Mouse (Mus musculus) c-Kit-positive CD71-positive TER-119-positive erythroid progenitor cells, embryonic 14.5 days (primary cell): ENCODE results near the gene Sdc3.
A peak's percentile ranks its signal among the peaks of the same experiment; 100 is the strongest.

Experiments used
- DNase-seq: peaks from one replicate; pipeline ENCODE4 v3.0.0-alpha.2; 2013; ENCODE audit warnings: low spot score

The Sdc3 gene

DNA sequence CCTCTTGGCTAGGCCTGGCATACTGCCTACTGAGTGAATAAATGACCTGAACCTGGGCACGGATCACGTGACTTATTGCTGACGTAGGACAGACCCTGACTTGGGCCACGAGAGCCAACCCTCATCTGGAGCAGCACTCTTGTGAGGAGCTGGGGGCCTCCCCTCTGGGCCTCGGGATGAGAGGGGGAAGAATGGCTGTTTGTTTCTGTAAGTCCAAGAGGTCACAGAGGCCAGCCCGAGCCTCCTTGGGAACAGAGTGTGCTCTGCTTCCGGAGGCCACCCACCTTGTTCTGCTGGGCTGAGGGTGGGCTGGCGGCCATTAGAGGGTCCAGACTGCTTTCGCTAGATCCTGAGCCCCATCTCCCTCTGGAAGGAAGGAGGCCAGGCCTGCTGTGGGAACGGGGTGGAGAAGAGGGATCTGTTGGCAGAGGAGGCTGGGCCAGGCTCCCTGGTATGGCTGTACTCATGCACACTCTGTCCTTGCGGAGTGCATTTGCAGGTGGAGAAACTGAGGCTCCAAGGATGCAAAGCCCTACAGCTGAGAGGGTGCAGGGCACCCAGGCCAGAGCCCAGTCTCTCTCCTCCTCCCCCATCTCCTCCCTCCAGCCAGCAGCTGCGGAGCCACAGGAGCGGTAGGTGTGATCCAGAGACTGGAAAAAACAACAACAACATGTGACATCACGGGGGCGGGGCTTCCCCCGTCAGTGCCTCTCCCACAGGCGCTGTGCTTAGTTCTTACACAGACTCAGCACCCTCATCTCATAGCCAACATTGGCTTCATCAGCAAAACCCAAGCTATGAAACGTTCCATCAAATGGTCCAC lies 36.7 kb downstream of the Sdc3 start:
- DNase-seq: peak; percentile 4

DNA sequence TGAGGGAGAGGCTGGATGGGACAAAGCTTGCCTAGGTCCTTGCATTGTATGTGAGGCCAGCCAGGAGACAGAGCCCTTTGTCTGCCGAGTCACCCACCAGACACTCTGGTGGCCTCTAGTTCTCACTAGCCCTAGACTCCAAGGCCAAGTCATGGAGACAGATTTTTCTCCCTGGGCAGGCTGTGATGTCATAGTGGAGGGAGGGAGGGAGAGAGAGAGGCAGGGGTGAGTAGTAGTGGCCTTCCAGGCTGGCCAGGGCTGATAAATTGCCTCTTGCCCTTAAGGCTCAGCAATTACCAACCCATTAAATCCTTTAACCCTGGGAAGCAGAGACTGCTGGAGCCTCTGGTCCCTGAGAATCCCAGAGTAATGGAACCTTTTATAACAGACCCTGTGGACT lies 41.8 kb downstream of the Sdc3 start:
- no peak for DNase-seq

DNA sequence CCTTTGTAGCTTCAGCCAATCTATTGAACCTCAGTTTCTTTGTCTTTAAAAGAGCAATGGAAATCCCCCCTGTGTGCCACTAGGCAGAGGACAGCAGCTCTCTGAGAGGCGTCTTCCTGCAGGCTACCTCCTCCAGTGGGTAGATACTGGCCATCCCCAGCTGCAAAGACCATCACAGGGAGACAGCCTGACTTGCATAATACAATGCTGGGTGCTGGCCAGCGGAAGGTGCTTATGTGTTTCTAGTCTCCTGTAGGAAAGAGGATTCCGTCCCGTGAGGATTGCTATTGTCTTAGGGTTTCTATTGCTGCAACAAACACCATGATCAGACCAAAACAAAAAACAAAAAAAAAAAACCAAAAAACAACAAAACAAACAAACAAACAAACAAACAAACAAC lies 43.2 kb downstream of the Sdc3 start:
- DNase-seq: no peak

DNA sequence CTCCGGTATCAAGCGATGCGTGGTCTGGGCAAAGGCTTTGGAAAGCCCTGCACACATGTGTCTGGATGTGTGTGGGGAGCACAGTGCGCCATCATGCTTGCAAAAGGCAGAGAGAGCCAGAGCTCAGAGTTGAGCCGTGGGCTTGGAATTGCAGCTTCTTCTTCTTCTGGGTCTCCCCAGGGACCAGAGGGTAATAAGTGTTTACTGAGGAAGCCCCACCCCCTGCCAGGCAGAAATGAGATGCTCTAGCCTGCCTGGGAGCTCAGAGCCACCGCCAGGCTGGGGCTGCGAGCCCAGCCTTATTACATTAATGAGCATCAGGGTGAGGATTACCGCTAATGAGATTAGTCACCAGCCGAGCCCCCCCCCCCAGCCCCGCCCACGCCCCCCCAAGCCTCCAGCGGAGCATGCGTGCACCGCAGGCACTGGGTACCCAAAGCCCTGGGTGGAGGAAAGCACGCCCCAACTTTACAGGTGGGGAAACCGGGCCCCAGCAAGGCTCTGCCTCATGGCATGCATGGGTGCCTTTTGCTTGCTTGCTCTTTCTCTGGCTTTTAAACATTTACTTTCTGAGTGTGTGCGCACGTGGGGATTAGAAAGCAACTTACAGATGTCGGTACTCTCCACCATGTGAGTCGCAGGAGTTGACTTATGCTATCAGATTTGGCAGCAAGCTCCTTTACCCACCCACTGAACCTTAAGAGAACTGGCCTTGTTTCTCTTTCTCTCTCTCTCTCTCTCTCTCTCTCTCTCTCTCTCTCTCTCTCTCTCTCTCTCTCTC lies 44.1 kb downstream of the Sdc3 start:
- DNase-seq: no peak

DNA sequence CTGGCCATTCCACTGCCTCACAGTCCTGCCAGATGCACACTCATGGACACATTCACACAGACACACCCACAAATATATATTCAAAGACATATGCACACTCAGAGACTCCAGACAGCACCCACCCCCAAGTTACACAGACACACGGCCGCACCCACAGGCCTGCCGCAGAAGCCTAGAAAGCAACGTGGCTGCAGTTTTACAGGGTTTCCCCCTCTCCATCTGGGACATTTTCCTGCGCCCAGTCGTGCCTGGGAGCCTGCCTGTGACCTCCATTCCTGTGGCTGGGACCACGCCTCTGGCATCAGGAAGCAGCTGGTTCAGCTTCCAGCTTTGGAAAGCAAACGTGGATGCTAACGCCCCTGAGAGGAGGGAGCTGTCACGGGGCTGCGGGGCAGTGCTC lies 46.2 kb downstream of the Sdc3 start:
- DNase-seq: no peak

DNA sequence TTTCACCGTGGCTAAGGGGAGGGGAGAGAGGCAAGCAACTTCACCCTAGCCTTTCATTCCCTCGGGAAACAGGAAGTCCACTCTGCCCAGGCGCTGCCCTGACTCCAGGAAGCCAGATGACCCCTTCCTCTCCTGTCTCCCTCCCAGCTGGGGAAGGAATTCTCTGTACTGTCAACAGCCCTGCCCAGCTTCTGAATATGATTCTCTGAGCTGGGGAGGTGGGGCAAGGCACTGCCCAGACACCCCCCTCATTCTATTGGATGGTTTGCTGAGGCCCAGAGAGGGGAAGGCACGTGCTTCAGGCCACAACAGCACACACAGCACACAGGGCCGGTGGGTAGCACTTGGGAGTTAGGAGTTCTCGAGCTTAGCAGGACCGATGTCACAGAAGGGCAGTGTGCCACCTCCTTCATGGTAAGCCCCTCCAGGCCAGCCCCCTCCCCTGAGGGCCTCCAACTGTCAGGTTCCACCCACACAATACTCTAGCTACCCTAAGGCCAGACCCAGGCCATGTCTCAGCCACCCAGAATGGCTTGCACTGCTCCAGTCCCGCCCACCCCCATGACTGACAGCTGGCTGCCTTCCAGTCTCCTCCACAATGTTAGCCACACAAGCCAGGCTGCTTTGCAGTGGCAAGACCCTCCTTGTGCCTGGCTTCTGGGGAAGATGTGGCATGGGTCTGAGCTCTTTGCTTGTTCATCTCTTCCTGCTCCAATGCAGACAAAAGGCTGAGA lies 48.9 kb downstream of the Sdc3 start:
- no peak for DNase-seq

DNA sequence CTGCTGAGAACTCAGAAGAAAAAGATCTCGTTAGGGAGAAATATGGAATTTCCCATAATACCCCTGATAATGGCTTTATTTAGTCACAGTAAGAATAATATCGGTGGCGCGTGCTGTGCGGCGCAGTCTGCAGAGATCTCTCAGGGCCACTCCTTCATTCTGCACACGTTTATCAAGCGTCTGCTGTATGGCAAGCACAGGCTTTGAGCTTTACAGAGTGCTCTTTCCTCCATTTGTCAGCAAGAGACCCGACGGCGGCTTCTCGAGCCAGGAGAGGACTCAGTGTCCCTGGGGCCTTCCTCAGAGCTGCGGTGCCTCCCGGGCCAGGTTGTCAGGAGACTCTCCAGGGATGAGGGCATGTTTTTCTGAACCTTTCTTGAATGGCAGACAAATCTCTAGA lies 56.5 kb downstream of the Sdc3 start:
- DNase-seq: no peak

DNA sequence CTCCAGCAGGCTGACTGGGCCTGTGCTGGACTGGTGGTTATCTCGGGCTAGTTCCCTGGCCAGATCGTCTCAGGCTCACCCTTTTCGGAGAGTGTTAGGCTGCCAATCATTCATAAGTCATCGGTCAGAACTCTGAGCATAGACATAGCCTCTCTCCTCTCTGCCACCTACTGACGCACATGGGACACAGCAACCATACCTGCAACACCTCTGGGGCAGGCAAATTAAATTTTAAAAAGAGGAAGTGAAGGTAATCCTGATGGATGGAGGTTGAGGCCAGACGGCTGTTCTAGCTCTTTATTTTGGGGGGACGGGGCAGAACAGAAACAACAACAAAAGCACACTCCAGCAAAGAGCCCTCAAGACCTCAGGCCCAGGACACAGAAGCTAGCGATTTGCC lies 65.3 kb downstream of the Sdc3 start:
- no peak for DNase-seq

DNA sequence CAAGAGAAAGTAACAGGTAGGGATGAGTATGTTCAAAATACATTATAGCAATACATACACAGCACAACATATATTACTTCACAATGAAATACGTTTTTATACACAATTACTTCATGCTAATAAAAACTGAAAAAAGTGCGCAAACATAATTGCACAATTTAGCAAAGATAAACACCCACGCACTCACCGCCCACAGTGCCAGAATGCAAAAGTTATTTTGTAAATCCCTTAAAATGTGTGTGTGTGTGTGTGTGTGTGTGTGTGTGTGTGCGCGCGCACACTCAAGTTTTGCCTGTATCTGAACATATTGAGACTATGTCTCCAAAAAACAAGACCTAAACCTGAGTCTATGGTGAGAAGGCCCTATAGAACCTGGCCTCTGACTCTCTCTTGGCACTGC lies 66.5 kb downstream of the Sdc3 start:
- DNase-seq: no peak

DNA sequence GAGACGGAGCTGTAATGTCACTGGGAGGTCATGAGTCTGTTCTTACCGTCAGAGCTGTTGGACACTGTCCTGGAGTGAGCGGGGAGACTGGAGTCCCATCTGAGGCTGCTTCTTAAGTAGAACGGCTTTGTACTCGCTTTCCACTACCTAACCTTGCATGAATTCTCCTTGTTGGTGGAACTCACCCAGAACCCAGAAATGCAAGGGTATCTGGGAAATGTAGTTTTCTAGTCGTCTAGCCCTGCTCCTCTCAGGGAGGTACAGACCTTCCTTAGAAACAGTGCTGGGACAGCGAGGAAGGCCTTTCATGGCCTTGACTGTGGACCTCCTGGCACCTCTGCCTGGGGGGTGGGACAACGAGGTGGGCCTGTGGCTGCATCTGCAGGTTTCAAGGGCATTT lies 67.1 kb downstream of the Sdc3 start:
- no peak for DNase-seq

DNA sequence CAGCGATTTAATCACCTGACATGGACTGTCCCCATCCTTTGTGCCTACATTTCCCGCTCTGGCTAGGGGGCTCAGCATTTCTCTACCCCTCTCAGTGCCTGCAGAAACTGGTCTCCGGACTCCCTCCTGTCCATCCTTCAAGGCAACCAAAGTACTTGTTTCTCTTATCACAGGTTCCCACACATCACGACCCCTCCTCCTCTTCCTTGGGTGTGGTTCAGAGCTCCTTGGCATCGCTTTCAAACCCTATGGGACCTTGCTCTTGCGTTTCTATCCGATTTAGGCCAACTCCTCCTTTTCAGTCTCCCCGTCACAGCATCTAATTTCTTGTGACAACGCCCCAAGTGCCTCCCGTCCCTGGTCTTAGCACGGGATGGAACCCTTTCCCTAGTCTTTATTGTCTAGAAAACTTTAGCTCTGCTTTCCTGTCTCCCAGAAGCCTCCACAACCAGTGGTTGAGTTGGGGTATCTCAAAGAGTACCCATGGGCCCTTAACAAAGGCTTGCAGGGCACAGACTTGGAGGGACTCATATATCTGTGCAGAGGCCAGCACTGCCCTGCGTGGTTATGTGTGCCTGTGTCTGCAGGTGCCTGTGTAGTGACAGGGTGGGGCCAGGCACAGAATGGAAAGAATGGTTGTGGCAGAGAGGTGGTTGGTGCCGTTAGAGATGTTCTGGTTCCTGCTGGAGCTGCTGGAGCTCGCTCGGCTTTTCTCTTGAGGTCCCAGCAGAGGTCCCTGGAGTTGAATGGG lies 68.7 kb downstream of the Sdc3 start:
- no peak for DNase-seq

DNA sequence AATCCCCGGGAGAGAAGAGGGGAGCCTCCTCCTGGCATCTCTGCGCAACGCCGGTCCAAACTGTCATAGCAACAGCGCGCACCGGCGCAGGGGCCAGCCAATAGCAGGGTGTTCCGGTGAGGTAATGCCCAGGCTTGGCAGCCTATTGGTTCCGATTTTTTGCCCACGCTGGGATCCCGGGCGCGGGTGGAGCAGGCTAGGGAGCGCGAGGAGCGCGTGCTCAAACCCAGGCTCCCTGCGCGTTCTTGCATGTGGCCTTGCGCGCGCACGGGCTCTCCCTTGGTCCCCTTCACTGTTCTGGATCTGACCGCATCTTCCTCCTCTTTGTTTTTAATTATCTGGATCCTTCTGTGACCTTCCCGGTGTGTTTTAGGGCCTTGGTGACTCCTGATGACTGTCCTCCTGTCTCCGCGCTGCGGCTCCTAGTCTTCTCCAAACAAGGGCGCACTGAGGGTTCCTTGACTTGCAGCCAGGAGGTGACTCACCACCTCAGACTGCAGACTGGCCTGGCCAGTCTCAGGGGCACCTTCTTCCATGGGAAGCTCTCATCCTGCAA lies 69.4 kb downstream of the Sdc3 start:
- no peak for DNase-seq

DNA sequence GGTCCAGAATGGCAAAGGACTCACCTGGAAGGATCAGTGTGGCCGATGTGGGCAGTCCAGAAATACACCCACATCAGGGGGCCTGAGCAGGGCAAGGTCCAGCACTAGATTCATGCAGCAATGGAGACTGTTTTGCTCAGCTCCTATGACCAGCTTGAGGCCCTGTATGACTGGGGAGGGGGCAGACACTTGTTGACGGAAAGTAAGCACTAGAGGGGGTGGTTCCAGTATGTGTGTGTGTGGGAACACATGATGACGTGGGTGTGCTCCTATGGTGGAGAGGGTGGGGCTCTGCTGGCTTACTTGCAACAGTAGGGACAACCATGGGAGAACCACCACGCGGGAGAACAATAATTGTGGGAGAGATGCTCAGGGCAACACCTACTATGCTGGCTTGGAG lies 70.2 kb downstream of the Sdc3 start:
- DNase-seq: no peak

DNA sequence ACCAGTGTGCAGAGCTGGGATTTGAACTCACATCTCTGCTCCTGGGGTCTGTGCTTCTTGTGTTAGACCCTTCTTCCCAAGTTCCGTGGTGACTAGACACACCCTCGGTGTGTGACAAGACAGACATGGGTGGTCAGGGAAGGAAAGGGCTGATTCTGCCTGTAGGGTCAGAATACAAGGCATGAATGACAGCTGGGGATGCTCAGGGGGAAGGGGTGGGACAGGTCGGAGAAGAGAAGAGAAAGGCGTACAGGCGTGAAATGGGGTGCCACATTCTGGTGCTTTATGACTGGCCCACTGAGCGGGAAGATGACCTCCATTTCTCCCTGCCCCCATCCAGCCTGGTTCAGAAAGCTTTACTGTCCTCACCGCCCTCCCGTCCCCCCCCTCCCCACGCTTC lies 73.1 kb downstream of the Sdc3 start:
- DNase-seq: no peak

DNA sequence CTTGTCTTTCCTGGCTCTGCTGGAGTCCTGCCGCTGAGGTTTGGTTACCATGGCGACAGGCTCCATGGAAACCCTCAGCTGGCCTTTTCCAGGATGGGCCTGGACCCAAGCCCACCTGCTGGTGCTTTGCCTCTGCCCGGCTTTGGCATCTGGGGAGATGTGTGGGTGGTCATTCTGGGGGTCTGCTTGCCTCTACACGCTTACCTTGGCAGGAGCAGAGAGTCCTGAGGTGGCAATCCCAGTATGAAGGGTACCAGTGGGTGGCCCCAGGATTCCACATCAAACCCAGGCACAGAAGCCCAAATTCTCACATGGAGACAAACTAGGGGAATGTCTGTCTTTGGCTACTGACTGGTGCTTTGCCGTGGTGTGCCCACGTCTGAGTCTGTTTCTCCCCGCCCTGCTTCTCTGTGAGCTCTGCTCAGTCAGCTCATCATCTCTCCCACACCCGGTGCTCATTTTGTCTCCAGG lies 73.6 kb downstream of the Sdc3 start:
- no peak for DNase-seq

DNA sequence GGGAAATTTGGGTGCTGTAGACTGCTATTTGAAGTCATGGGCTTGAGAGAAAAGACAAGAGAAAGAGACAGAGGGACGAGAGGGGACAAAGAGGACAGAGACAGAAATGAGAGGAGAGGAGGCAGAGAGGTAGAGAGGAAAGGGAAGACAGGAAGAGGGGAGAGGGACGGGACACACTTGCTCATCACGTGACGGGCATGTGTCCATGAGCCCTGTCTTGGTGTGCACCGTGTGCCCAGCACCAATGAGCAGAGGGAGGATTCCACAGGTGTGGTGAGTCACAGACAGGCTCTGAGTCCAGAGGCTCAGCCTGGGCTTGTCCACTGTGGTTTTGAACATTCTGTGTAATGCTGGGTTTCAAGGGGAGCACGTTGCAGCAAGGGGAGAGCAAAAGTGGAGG lies 75.6 kb downstream of the Sdc3 start:
- DNase-seq: no peak

DNA sequence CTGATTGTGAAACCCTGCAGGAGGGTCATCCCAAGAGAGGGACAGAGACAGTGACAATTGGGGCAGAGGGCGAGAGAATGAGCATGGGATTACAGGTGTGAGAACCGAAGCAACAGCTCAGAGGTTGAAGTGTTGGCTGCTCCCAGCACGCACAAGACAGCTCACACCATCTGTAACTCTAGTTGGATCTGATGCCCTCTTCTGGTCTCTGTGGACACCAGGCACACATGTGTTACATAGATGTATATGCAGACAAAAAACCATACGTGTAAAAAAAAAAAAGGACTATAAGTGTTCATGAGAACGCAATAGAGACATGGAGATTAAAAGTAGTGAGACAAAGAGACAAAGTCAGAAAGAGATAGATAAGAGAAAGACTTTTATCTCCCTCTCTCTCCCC lies 76.5 kb downstream of the Sdc3 start:
- DNase-seq: no peak

DNA sequence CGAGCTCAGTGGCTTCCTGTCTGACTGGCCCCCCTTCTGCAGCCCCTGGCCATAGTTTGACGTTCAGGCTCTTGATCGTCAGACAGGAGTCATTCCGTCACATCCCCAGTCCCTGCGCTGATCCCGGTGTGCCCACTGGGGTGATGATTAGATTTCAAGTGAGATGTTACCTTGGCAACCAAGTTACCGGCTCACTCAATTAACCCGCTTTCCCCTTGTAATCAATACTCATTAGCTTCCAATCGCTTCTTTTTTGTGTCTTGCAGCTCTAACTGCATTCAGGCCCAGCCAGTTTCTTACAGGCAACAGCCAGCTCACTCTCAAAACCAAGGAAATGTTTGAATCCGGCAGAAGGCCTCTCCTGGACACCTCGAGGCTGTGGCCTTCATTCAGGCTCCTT lies 80.1 kb downstream of the Sdc3 start:
- DNase-seq: no peak

DNA sequence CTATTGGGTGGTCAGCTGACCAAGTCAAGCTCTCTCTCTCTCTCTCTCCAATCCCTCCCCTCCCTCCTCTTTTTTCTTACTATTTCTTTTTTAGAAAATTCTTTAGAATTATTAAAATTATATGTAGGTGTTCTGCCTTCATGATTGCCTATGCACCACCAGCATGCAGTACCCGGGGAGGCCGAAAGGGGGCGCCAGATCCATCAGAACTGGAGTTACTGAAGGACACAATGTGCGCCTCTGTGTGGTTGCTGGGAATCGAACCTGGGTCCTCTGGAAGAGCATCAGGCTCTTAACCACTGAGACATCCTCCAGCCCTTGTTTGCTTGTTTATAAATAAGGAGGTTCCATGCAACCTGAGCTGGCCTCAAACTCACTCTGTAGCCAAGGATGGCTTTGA lies 81.1 kb downstream of the Sdc3 start:
- DNase-seq: no peak

DNA sequence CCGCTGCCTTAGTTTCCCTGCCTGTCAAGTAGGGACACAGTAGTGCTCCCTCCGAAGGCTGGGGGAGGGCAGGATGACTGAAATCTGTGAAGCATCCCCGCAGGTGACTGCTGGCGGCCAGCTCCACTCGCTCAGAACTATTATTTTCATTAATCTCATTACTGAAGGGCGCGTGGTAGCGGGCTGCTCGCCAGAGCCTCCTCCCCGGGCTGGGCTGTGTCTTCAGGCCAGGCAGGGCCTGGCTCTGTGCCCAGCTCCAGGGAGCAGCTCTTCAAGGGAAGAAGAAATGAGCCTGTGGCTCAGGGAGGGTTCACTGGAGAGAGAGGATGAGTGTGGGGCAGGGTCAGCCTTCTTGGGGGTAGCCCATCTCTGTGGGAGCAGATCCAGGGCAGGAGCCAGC lies 82.3 kb downstream of the Sdc3 start:
- no peak for DNase-seq
